Mouse (Mus musculus) kidney, adult 11 months (tissue): ENCODE results near the gene Acadm.

ENCODE experiments used
- DNase-seq: peaks from one replicate; pipeline ENCODE4 v3.0.0; 2022

The Acadm gene

GRCm38 (mm10) chr3:153940486-153940885, 3.9 kb downstream of the Acadm start:
- DNase-seq = no peak

DNA sequence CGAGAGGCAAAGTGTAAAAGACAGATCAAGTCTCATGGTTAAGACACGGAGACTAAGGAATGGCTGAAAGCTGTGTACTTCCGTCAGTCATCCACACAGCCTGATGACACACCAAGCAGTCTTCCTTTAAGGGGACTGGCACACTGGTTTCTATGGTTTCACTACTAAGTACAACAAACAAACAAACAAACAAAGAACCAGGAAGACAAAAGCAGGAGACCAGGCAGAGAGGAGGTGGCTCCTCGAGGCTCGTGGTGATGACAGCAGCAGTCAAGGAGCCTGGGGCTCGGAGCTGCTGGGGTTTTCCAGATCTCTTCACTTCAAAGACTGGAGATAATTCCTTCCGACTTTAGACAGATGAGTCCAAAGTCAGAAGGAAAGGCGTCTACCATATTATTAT, 4.4 kb downstream of the Acadm start:
- DNase-seq = no peak

- peak; percentile 67 for DNase-seq
Observed at GRCm38 (mm10) chr3:153937116-153937810, 7.2 kb downstream of the Acadm start.

DNA sequence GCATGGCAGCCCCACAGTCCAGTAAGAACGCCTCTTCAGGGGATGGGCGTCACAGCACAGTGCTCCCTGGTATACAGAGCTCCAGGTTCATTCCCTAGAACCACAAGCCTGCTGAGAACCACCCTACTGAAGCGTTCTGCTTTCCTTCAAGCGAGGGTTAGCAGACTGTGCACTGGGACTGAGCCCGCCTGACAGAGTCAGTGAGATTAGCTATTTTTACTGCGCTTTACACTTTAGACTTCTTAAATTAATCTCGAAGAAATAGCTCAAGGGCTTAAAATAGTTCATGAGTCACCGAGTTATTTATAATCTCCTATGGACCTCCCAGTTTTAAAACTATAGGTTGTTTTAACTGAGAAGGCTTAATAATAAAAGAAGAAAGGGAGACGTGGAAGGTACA, 8.6 kb downstream of the Acadm start:
- DNase-seq = no peak

DNA sequence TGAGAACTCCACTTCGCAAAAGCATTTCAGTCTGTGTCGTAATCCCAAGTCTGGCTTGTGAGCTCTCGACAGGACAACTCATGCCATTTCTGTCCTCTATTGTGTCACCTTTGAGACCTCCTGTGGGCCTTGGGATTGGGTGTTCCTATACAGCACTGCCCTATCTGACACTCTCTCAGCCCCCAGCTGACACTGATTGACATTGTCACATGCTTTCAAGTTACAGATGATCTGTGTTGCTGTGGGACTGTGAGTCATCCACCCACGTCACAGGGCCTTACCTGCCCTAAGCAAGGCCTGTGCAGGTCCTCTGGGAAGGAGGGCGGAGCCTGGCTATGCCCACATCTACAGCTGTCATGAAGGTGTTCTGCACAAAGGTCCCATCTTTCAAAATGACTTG, 12.0 kb downstream of the Acadm start:
- DNase-seq = no peak

DNA sequence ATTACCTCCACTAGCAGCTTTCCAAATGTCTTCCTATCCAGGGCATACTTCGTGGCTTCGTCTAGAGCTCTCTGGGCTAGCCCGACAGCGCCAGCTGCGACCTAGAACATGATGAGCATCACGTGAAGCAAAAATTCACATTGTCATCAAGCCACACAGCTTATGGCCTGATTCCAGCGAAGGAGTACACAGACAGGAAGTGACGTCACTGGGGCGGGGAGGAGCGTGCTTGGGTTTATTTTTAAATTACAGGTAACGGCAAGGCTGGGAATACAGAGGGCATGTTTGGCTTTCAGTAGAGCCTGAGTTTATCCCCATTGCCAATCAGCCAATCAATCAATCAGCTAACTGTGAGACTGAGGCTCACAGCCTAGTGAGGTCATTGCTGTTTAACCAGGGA, 14.9 kb downstream of the Acadm start:
- no peak for DNase-seq

DNA sequence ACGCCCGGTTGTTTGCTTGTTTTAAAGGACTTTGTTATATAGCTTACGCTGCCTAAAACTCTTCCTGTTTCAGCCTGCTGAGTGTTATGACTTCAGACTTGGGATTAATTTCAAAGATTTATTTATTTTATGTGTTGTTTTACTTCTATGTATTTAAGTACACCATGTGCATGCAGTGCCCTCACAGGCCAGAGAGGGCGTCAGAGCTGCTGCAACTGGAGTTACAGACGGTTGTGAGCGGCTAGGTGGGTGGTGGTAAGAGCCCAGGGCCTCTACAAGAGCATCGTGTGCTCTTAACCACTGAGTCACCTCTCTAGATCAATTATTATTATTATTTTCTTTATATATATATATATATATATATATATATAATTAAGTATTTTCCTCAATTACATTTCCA, 18.1 kb downstream of the Acadm start:
- no peak for DNase-seq

- DNase-seq = no peak
Observed at GRCm38 (mm10) chr3:153921147-153921910, 23.1 kb downstream of the Acadm start.

GRCm38 (mm10) chr3:153917200-153917599, 27.2 kb downstream of the Acadm start:
- DNase-seq = no peak

- no peak for DNase-seq
Observed at GRCm38 (mm10) chr3:153913510-153914243, 30.8 kb downstream of the Acadm start.

GRCm38 (mm10) chr3:153912546-153913509, 31.6 kb downstream of the Acadm start, which contains the start of gene Rabggtb:
Gene Rabggtb, minus strand, starts transcription at chr3:153913009.
- peak; percentile 94 for DNase-seq

GRCm38 (mm10) chr3:153911882-153912440, 32.5 kb downstream of the Acadm start:
- DNase-seq = no peak

DNA sequence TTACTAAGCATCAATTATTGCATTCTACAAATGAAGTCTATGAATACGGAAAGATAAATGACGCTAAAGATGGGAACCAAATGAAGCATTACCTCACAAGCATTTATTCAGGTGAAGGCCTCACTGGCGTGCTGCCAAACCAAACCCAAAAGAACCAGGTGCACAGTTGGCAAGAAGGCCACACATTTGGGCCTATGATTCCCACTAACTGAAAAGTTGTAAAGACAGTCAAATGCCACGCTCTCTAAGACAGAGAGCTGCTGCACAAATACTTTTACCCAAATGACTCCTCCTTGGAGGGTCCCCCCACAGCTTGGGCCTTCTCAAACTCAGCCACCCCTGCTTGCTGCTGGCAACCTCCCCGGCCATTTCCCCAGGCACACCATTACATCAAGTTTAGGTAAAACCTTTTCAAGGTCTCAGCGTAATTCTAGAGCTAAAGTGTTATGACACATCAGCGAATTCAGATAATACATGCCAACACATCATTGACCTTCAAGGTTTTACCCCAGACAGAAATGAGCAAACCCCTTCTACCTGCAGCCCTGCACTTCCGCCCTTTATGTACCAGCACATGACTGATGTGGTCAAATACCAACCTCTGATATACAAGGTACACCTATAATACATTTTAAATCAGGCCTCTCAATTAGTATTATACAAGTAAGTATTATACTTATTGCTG, 33.1 kb downstream of the Acadm start:
- peak; percentile 35 for DNase-seq

- DNase-seq = no peak
Observed at GRCm38 (mm10) chr3:153910489-153910888, 33.9 kb downstream of the Acadm start.

- no peak for DNase-seq
Observed at GRCm38 (mm10) chr3:153908919-153909318, 35.5 kb downstream of the Acadm start.

- DNase-seq = no peak
Observed at GRCm38 (mm10) chr3:153906136-153906871, 38.1 kb downstream of the Acadm start, which contains the start of gene Msh4. Gene Msh4, minus strand, starts transcription at chr3:153906138.

- DNase-seq = no peak
Observed at GRCm38 (mm10) chr3:153905251-153906135, 38.9 kb downstream of the Acadm start.

- peak; percentile 65 for DNase-seq
Observed at GRCm38 (mm10) chr3:153904586-153904985, 39.8 kb downstream of the Acadm start.

- DNase-seq = no peak
Observed at GRCm38 (mm10) chr3:153902595-153902994, 41.8 kb downstream of the Acadm start.

DNA sequence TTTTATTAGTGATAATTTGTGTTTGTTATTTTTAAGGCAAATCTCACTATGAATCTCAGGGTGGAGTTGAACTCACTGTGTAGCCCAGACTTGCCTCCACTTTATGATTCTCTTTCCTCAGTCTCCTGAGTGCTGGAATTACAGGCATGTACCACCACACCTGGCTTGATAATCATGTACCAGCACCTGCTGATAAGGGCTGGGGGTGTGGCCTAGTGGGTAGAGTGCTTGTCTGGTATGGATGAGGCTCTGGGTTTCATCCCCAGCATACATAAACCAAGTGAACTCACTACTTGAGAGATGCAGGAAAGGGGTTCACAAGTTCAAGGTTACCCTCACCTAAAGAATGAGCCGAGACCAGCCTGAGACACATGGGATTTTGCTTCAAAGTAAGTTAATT, 42.5 kb downstream of the Acadm start:
- no peak for DNase-seq
